Mouse (Mus musculus) inflammation-experienced regulatory T-cells, adult 16 weeks (primary cell): Measurements from ENCODE around the gene Spink4. TPM values are rescaled to one million over a fixed set of nuclear protein-coding genes. Genes with fewer than 3 reads are reported as not detected.

Source experiments
- polyA plus RNA-seq: library from polyadenylated mRNA; unstranded; fragments of 100-300 nt; shearing (Covaris generic); gene quantifications from one replicate; pipeline ENCODE4 v1.2.1, GENCODE M21; 2017

The Spink4 gene
- polyA plus RNA-seq = not detected

DNA sequence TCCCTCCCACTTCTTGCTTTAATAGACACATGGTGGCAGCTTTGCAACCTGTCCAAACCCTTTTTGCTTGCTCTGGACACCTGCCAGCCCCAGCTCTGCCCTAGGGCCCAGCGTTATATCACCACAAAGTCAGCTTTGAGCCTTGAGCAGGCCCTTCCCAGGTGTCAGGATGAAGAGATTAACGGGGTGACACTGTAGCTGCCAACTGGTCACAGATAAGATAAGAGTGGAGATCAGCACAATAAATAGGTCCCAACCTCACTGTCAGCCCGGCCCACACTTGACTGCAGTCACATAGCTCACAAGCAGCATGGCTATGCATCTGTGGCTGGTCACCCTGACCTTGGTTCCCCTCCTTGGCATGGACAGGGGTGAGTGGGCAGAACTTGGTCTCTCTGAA, at the start of gene Spink4:
TSS of gene Spink4 (plus strand) at position 268 of the 400 bp plus-strand sequence.

GRCm38 (mm10) chr4:40948160-40948708, 28.4 kb downstream of the Spink4 start, which contains the start of the genes Bag1 and Chmp5:
Gene Bag1 (minus strand): TSS chr4:40948294.
Gene Chmp5 (plus strand): TSS chr4:40948407.

GRCm38 (mm10) chr4:40970842-40971701, 51.2 kb downstream of the Spink4 start, which contains the start of gene Nfx1:
Gene Nfx1 (plus strand): TSS chr4:40970906.

Other genes starting within 250 kb of the Spink4 start
- 39.9 TPM for gene Aptx, start 216.9 kb upstream of the Spink4 start, polyA plus RNA-seq
- gene Dnaja1, start 197.9 kb upstream of the Spink4 start, polyA plus RNA-seq = 418 TPM
- gene Smu1, start 162.1 kb upstream of the Spink4 start, polyA plus RNA-seq = 148 TPM
- gene B4galt1, start 66.0 kb upstream of the Spink4 start, polyA plus RNA-seq = 34.7 TPM
- 18.3 TPM for gene Bag1, start 28.2 kb downstream of the Spink4 start, polyA plus RNA-seq
- 91.2 TPM for gene Chmp5, start 28.4 kb downstream of the Spink4 start, polyA plus RNA-seq
- 129 TPM for gene Nfx1, start 50.9 kb downstream of the Spink4 start, polyA plus RNA-seq
- not detected for gene Aqp7, start 128.1 kb downstream of the Spink4 start, polyA plus RNA-seq
- gene Aqp3, start 178.1 kb downstream of the Spink4 start, polyA plus RNA-seq = 13.1 TPM
- 64.4 TPM for gene Nol6, start 204.4 kb downstream of the Spink4 start, polyA plus RNA-seq
- 30.6 TPM for gene Ube2r2, start 215.7 kb downstream of the Spink4 start, polyA plus RNA-seq